Comparison of ENCODE assay signal across 34 mouse cellular contexts in the genomic region with DNA sequence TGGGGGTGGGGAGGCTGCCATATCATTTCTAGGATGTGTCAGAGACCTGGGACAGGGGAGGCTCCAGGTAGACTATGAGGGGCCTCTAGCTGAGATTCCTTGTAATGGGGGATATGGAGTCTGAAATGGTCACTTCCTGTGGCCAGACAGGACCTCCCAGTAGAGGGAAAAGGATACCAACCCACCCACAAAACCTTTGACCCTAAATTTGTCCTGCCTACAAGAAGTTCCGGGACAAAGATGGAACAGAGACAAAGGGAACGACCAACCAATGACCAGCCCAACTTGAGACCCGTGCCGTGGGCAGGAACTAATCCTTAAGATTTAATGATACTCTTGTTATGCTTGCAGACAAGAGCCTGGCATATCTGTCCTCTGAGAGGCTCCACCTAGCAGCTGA.
"Had no signal": no experiment of that assay in that cellular context is flagged by ENCODE, and none has a peak within 500 bp of the region (broad histone marks: within the 10 kb centered on the region; RNA-seq: fewer than 3 reads in every experiment).

No protein-coding gene starts in this region.

- H3K9me3 ChIP-seq: heart, embryonic 12.5 days; heart, embryonic 13.5 days; heart, embryonic 15.5 days; hindbrain, embryonic 10.5 days; hindbrain, embryonic 12.5 days; hindbrain, embryonic 13.5 days; hindbrain, embryonic 15.5 days; intestine, embryonic 15.5 days; kidney, embryonic 15.5 days had no signal

- H3K36me3 ChIP-seq: heart, embryonic 12.5 days; heart, embryonic 13.5 days; heart, embryonic 15.5 days; hindbrain, embryonic 10.5 days; hindbrain, embryonic 12.5 days; hindbrain, embryonic 13.5 days; hindbrain, embryonic 15.5 days; intestine, embryonic 15.5 days; kidney, embryonic 15.5 days had no signal

- H3K27me3 ChIP-seq: heart, embryonic 15.5 days; hindbrain, embryonic 12.5 days; hindbrain, embryonic 13.5 days; hindbrain, embryonic 15.5 days; intestine, embryonic 15.5 days; kidney, embryonic 15.5 days had no signal

- ATAC-seq: hindbrain, embryonic 16.5 days; hindbrain, postnatal 0 days; inflammation-experienced regulatory T-cells, adult 6 months; intestine, embryonic 15.5 days; intestine, embryonic 16.5 days; intestine, postnatal 0 days had no signal

- H3K4me2 ChIP-seq: heart, embryonic 11.5 days; heart, embryonic 12.5 days; heart, embryonic 13.5 days; heart, embryonic 15.5 days; hindbrain, embryonic 12.5 days; hindbrain, embryonic 13.5 days; hindbrain, embryonic 14.5 days; hindbrain, embryonic 15.5 days; intestine, embryonic 15.5 days; kidney, embryonic 15.5 days had no signal

- DNase-seq: heart, postnatal 10 days; heart, postnatal 14 days; heart, postnatal 36 days; kidney, adult 11 months; kidney, adult 18-20 months; kidney, adult 2 months; kidney, adult 8-10 months; kidney, adult 9 months; kidney, postnatal 10 days; kidney, postnatal 14 days; kidney, postnatal 25 days; kidney, postnatal 36 days; kidney, postnatal 4 days; layer of hippocampus, adult 9-11 months; layer of hippocampus, postnatal 36 days had no signal

- H3K4me3 ChIP-seq: heart, embryonic 12.5 days; heart, embryonic 13.5 days; heart, embryonic 15.5 days; hindbrain, embryonic 10.5 days; hindbrain, embryonic 12.5 days; hindbrain, embryonic 13.5 days; hindbrain, embryonic 15.5 days; intestine, embryonic 15.5 days; kidney, embryonic 15.5 days; layer of hippocampus, adult 2 months; left cerebral cortex, adult 2 months had no signal

- H3K27ac ChIP-seq: heart, embryonic 13.5 days; heart, embryonic 15.5 days; hindbrain, embryonic 10.5 days; hindbrain, embryonic 12.5 days; hindbrain, embryonic 13.5 days; hindbrain, embryonic 14.5 days; hindbrain, embryonic 15.5 days; hindbrain, postnatal 0 days; intestine, embryonic 15.5 days; kidney, embryonic 15.5 days; kidney, postnatal 0 days; layer of hippocampus, adult 2 months; left cerebral cortex, adult 2 months had no signal

- H3K9ac ChIP-seq: heart, embryonic 12.5 days; heart, embryonic 13.5 days; heart, embryonic 15.5 days; hindbrain, embryonic 12.5 days; hindbrain, embryonic 13.5 days; hindbrain, embryonic 14.5 days; hindbrain, embryonic 15.5 days; intestine, embryonic 15.5 days; kidney, embryonic 15.5 days had no signal
